Mouse (Mus musculus) MEL (cell line): ENCODE measurements around the gene Ovol1.

Experiments
- CHD1 ChIP-seq: IDR thresholded peaks from 2 replicates; pipeline ENCODE4 v1.6.1; 2012; ENCODE audit warnings: low read depth, mild to moderate bottlenecking, inconsistent platforms, low read length, improper control_type of control experiment
- GATA1 ChIP-seq: IDR thresholded peaks from 2 replicates; pipeline ENCODE4 v1.6.1; 2011; ENCODE audit warnings: low read depth, low read length, improper control_type of control experiment
- POLR2A ChIP-seq, 2 experiments: IDR thresholded peaks; 2 replicates each; pipeline ENCODE4 v1.6.1; 2011 to 2012; ENCODE audit warnings: low read length in 2 of 2, mild to moderate bottlenecking in 2 of 2, control low read depth in 1 of 2, improper control_type of control experiment in 1 of 2, low read depth in 1 of 2, moderate library complexity in 1 of 2; ENCODE audit not compliant: control insufficient read depth in 1 of 2, insufficient read depth in 1 of 2, poor library complexity in 1 of 2
- TAL1 ChIP-seq: IDR thresholded peaks from 2 replicates; pipeline ENCODE4 v1.6.1; 2012; ENCODE audit warnings: mild to moderate bottlenecking, inconsistent platforms, low read length, moderate library complexity, mixed read lengths
- USF2 ChIP-seq, 2 experiments: IDR thresholded peaks; 2 replicates each; pipeline ENCODE4 v1.6.1; 2011 to 2012; ENCODE audit warnings: improper control_type of control experiment in 2 of 2, low read length in 2 of 2, borderline replicate concordance in 1 of 2, inconsistent platforms in 1 of 2, low read depth in 1 of 2, mild to moderate bottlenecking in 1 of 2; ENCODE audit not compliant: insufficient read depth in 1 of 2
- ZC3H11A ChIP-seq: IDR thresholded peaks from 2 replicates; pipeline ENCODE4 v1.6.1; 2012; ENCODE audit warnings: low read depth, mild to moderate bottlenecking, inconsistent platforms, low read length, improper control_type of control experiment

DNA sequence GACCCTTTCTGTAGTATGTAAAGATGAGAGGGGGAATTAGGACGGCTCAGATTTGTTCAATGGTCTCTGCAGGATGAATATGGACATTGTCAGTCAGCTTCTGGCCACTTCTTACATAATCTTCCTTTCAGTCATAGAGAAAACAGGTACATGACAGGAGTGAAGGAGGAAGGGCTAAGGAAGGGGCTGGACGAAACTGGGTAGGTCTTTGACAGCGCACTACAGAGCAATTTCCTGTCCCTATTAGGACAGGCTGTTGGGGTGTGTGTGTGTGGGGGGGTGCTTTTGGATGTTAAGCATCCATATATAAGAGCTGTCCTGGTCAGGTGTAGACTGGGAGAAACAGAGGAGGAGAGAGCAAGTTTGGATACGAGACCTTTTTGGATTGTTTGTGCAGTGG lies 38.8 kb upstream of the Ovol1 start:
- TF ChIP-seq USF2 (IDR thresholded peaks at IDR 0.05; ENCODE audit: borderline replicate concordance in 1 of 2, insufficient read depth in 1 of 2, low read depth in 1 of 2, low read length in 2 of 2): no peak
- TF ChIP-seq CHD1: no peak
- no peak for TF ChIP-seq POLR2A (IDR thresholded peaks at IDR 0.05; ENCODE audit: control insufficient read depth in 1 of 2, insufficient read depth in 1 of 2, low read depth in 1 of 2, low read length in 2 of 2, poor library complexity in 1 of 2)
- TF ChIP-seq ZC3H11A: no peak
- no peak for TF ChIP-seq GATA1
- TF ChIP-seq TAL1: no peak
